Mouse (Mus musculus): ENCODE data around the gene Col23a1.

DNA sequence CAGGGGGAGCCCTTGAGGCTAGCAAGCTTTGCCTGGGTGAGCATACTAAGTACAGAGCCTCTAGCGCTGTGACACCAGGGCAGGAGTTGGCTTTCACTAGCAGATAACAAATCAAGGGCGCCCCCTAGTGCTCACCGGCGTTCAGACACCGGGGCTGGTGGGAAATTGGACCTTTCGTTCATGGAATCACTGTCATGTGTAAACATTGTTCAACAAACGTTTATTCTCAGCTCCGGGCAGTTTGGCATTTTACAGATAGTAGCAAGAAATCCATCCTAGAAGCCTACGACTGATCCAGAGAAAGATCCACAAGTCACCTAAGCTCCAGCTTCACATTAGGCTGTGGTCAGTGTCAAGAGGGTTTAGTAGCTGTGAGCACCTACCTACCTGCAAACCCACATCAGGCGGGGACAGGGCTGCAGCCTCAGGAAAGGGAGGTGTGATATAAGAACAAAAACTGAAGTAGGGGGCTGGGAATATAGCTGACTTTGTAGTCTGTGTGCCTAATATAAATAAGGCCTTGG lies 250.1 kb downstream of the Col23a1 start:
- peak; percentile 80; the same call in 1 of the 2 replicates for TF ChIP-seq CTCF (IDR thresholded peaks at IDR 0.05; ENCODE audit: borderline replicate concordance, insufficient read depth, low read length)
- no peak for TF ChIP-seq POLR2A (IDR thresholded peaks at IDR 0.05; ENCODE audit: low read depth, low read length)

Measured in embryonic fibroblast, embryonic 13.5 days (primary cell).